Mouse (Mus musculus) ES-Bruce4 (cell line): Measurements from ENCODE around the gene Gm38431.

ENCODE experiments used
- CTCF ChIP-seq: IDR thresholded peaks from one replicate; pipeline ENCODE4 v1.8.1; 2011; ENCODE audit warnings: low read depth, low read length
- POLR2A ChIP-seq: IDR thresholded peaks from one replicate; pipeline ENCODE4 v1.8.1; 2011; ENCODE audit warnings: low read length; ENCODE audit not compliant: insufficient read depth

GRCm38 (mm10) chr9:21115105-21115504 lies 23.3 kb upstream of the Gm38431 start:
- TF ChIP-seq CTCF = no peak
- TF ChIP-seq POLR2A = no peak
